Mouse (Mus musculus): ENCODE measurements around the gene Nme7. TPM values are rescaled to one million over a fixed set of nuclear protein-coding genes. Genes with fewer than 3 reads are reported as not detected.
A peak's percentile ranks its signal among the peaks of the same experiment; 100 is the strongest.

Gene Nme7
- polyA plus RNA-seq, 1 experiment from 2014 or later = 33.1 TPM

DNA sequence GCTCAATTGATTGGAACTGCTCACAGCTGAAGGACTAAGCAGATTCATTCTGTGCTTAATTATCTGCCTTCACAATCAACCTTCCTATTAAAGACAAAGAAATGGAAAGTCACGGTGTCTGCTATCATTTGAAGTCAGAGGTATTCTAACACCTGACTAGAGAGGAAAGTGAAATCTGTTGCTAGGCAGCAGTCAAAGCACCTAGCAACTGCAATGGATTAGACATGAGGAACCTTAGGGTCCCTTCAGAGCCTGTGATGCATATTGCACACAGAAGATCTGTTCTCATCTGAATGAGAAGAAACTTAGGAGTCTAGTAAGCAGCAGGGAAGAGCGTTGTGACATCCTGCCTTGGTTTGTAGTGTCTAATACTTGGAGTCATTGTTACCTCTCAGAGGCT is 58.1 kb downstream of the Nme7 start:
- no peak overlapping the region for H3K9ac ChIP-seq (replicated peaks)
- no peak; the same call in 1 of the 2 replicates for ATAC-seq (ENCODE audit: low FRiP score)
- 30% methylated on average over 2 of the region's 2 CpGs for WGBS
- H3K9me3 ChIP-seq (replicated peaks) = no peaks in the 10 kb centered on the region
- H3K27ac ChIP-seq (replicated peaks) = no peak overlapping the region
- peaks cover 9% of the 10 kb centered on the region for H3K4me1 ChIP-seq
- H3K36me3 ChIP-seq = peaks cover 5% of the 10 kb centered on the region; the same call in 1 of the 2 replicates
- no peak overlapping the region for H3K4me3 ChIP-seq (replicated peaks)
- no peaks in the 10 kb centered on the region for H3K27me3 ChIP-seq (replicated peaks)
- H3K4me2 ChIP-seq = no peak overlapping the region

- peak; percentile 86 for ATAC-seq (ENCODE audit: low FRiP score)
- Histone ChIP-seq H3K9me3 (replicated peaks) (no peaks in the 10 kb centered on the region), H3K4me2 (no peak overlapping the region), H3K27me3 (replicated peaks) (no peaks in the 10 kb centered on the region), H3K4me3 (replicated peaks) (no peak overlapping the region), H3K36me3 (peaks cover 5% of the 10 kb centered on the region; the same call in 1 of the 2 replicates), H3K9ac (replicated peaks) (no peak overlapping the region), H3K27ac (replicated peaks) (no peak overlapping the region), H3K4me1 (peaks cover 9% of the 10 kb centered on the region)
- 75% methylated on average over 12 of the region's 12 CpGs for WGBS
Measured at GRCm38 (mm10) chr1:164366156-164367128, 62.5 kb downstream of the Nme7 start.

- no peak overlapping the region for H3K9ac ChIP-seq (replicated peaks)
- H3K27ac ChIP-seq (replicated peaks) = no peak overlapping the region
- WGBS = 85% methylated on average over 4 of the region's 4 CpGs
- no peaks in the 10 kb centered on the region for H3K9me3 ChIP-seq (replicated peaks)
- ATAC-seq (ENCODE audit: low FRiP score) = no peak
- H3K4me3 ChIP-seq (replicated peaks) = no peak overlapping the region
- H3K36me3 ChIP-seq = peaks cover 5% of the 10 kb centered on the region; the same call in 1 of the 2 replicates
- no peaks in the 10 kb centered on the region for H3K27me3 ChIP-seq (replicated peaks)
- H3K4me1 ChIP-seq = no peaks in the 10 kb centered on the region
- H3K4me2 ChIP-seq = no peak overlapping the region
Measured at GRCm38 (mm10) chr1:164368152-164368551, 64.2 kb downstream of the Nme7 start.

GRCm38 (mm10) chr1:164369781-164370180 is 65.9 kb downstream of the Nme7 start:
- no peak for ATAC-seq (ENCODE audit: low FRiP score)
- H3K27ac ChIP-seq (replicated peaks) = no peak overlapping the region
- 95% methylated on average over 2 of the region's 2 CpGs for WGBS
- no peak overlapping the region for H3K4me3 ChIP-seq (replicated peaks)
- no peaks in the 10 kb centered on the region; the same call in 1 of the 2 replicates for H3K4me1 ChIP-seq
- peaks cover 3% of the 10 kb centered on the region; the same call in 1 of the 2 replicates for H3K36me3 ChIP-seq
- no peaks in the 10 kb centered on the region for H3K27me3 ChIP-seq (replicated peaks)
- no peaks in the 10 kb centered on the region for H3K9me3 ChIP-seq (replicated peaks)
- H3K9ac ChIP-seq (replicated peaks) = no peak overlapping the region
- H3K4me2 ChIP-seq = no peak overlapping the region

DNA sequence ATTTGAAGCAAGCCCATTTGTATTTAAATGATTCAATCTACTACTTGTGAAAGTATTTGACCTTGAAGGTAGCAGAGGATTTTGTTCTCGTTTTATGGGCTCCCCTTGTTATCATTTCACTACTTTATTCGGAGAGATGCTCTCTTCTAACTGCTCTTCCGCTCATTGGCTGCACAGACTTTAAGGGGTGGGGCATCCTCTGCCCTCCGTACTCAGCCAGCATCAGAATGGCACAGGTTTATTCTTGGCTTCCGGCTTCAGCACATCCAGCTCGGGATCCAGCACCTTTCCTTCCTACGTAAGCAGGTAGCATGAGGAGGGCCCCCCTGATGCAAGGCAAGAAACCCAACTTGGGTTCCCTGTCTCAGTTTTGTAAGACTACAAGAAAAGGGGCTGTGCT is 69.1 kb downstream of the Nme7 start:
- Histone ChIP-seq H3K9ac (replicated peaks) (no peak overlapping the region), H3K27me3 (replicated peaks) (no peaks in the 10 kb centered on the region), H3K4me3 (replicated peaks) (no peak overlapping the region), H3K9me3 (replicated peaks) (no peaks in the 10 kb centered on the region), H3K4me1 (no peaks in the 10 kb centered on the region; the same call in 1 of the 2 replicates), H3K27ac (replicated peaks) (peak overlapping the region; percentile 33; the same call in 1 of the 2 replicates), H3K4me2 (no peak overlapping the region), H3K36me3 (no peaks in the 10 kb centered on the region)
- no peak for ATAC-seq (ENCODE audit: low FRiP score)
- WGBS = 83% methylated on average over 7 of the region's 7 CpGs

DNA sequence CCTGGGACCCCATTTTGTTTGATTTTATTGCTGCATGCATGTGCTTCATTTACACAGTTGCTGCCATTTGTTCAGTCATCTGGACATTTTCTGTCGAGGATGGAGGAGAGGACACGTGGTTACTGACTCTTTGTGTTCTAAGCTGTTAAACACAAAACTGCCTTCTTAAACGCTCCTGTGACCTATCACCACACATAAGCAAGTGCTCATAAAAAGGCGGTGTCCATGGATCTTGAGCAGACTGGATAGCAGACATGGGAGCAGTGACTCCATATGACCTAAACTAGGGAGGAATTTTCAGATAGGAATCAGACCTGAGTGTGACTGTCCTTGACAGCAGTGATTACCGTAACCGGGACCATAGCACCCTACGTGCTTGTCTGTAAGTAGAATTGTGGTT is 70.1 kb downstream of the Nme7 start:
- Histone ChIP-seq H3K27ac (replicated peaks) (0 out of 2 replicates have a peak overlapping the region, but pooled peaks have one; percentile 33), H3K9me3 (replicated peaks) (no peaks in the 10 kb centered on the region), H3K27me3 (replicated peaks) (no peaks in the 10 kb centered on the region), H3K4me2 (no peak overlapping the region), H3K4me1 (no peaks in the 10 kb centered on the region; the same call in 1 of the 2 replicates), H3K4me3 (replicated peaks) (no peak overlapping the region), H3K36me3 (no peaks in the 10 kb centered on the region), H3K9ac (replicated peaks) (no peak overlapping the region)
- 51% methylated on average over 7 of the region's 7 CpGs for WGBS
- ATAC-seq (ENCODE audit: low FRiP score) = peak; percentile 54

DNA sequence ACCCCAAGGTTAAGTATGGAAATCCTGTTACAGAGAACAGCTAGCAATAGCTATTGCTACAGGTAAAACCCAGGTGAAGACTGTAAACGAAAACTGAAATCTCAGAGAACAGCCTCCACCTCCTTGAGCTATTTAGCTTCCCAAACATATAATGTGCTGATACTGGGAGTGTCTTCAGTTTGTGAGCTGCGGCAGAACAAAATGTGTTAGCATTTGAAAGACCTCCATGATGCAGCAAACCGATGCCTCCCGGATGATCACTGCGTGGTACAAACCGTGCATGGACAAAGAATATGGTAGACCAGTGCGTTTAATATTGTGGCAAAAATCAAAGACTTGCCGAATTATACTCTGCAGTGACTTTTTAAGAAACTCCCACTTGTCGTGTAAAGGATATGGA is 71.7 kb downstream of the Nme7 start:
- Histone ChIP-seq H3K4me1 (peaks cover 2% of the 10 kb centered on the region; the same call in 1 of the 2 replicates), H3K4me2 (no peak overlapping the region), H3K27me3 (replicated peaks) (no peaks in the 10 kb centered on the region), H3K9me3 (replicated peaks) (no peaks in the 10 kb centered on the region), H3K27ac (replicated peaks) (no peak overlapping the region), H3K9ac (replicated peaks) (no peak overlapping the region), H3K36me3 (no peaks in the 10 kb centered on the region), H3K4me3 (replicated peaks) (no peak overlapping the region)
- WGBS = 96% methylated on average over 9 of the region's 9 CpGs
- ATAC-seq (ENCODE audit: low FRiP score) = no peak

DNA sequence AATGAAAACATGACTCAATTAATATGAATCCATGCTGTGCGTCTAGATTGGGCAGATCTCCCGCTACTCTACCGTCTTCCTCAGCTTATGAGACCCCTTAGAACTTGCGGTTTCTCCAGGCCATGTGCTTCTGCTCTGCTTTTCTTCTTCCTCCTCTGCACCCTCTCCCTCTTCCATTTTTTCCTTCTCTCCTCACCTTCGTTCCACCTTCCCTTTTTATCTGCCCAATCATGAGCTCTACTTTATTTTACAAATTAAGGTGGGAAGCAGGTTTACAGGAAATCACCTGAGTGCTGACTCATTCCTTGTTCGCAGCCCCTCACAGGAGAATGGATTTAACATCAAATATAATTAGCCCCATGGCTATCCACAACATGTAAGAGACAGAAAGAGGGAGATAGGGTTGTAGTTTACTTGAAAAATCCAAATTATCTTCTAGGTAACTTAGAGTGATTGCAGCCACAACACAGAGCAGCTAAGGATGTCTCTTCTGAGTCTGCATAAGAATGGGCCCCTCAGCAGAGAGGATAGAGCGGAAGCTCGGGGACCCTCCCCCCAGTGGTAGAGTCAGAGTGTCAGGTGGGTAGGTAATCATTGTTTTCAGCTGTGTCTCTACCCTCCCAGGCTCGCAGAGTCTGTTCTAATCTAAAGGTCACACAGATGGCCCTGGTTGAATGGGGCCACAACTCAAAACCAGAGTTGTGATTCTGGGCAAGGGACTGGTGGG is 73.0 kb downstream of the Nme7 start:
- 75% methylated on average over 9 of the region's 9 CpGs for WGBS
- Histone ChIP-seq H3K27ac (replicated peaks) (no peak overlapping the region), H3K4me3 (replicated peaks) (no peak overlapping the region), H3K4me1 (peaks cover 2% of the 10 kb centered on the region; the same call in 1 of the 2 replicates), H3K9me3 (replicated peaks) (no peaks in the 10 kb centered on the region), H3K9ac (replicated peaks) (no peak overlapping the region), H3K4me2 (no peak overlapping the region), H3K36me3 (0 out of 2 replicates have a peak, but pooled peaks cover 4% of the 10 kb centered on the region), H3K27me3 (replicated peaks) (no peaks in the 10 kb centered on the region)
- ATAC-seq (ENCODE audit: low FRiP score) = no peak

DNA sequence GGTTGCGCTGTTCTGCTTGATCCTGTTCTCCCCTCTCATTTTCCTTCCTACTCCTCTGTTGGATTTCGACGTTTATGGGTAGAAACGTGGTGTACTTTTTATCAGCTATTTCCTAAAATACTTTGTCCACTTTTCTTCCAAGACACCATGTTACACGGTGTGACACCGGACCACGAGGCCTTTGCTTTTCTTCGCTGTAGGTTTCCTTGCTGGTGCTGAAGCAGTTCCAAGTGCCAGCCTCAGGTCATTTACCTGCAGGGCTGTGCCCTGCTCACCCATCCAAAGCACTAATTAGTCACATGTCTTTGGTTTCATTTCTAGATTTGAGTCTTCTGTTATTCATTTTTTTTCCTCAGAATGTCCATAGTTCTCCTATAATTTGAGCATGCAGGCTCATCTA is 79.7 kb downstream of the Nme7 start:
- Histone ChIP-seq H3K36me3 (peaks cover 4% of the 10 kb centered on the region; the same call in 1 of the 2 replicates), H3K4me2 (no peak overlapping the region), H3K9ac (replicated peaks) (no peak overlapping the region), H3K4me3 (replicated peaks) (no peak overlapping the region), H3K27ac (replicated peaks) (no peak overlapping the region), H3K4me1 (0 out of 2 replicates have a peak, but pooled peaks cover 2% of the 10 kb centered on the region), H3K9me3 (replicated peaks) (no peaks in the 10 kb centered on the region), H3K27me3 (replicated peaks) (no peaks in the 10 kb centered on the region)
- ATAC-seq (ENCODE audit: low FRiP score) = no peak
- 90% methylated on average over 8 of the region's 8 CpGs for WGBS

- WGBS = 97% methylated on average over 10 of the region's 10 CpGs
Measured at GRCm38 (mm10) chr1:164384354-164384753, 80.4 kb downstream of the Nme7 start.

DNA sequence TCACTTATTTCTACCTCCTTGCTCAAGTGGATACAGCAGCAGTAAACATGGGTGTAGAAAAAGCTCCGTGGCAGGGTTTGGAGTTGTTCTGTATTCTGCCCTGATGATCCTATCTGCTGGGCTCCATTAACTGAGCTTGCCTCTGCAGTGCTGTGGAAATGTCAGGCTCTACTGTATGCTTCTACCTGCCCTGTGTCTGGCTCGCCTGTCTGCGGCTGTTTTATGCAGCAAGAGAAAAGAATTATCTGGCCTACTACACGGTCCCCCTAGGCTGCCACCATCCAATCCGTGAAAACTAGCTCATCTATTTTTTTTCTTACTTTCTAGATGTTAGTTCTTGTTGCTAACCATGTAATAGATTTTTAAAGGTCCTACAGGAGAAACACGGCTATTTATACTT is 81.1 kb downstream of the Nme7 start:
- ATAC-seq (ENCODE audit: low FRiP score) = no peak

More at GRCm38 (mm10) chr1:164384354-164384753, 80.4 kb downstream of the Nme7 start:
- ATAC-seq (ENCODE audit: low FRiP score) = no peak
- no peaks in the 10 kb centered on the region for H3K9me3 ChIP-seq (replicated peaks)
- no peak overlapping the region for H3K4me2 ChIP-seq
- no peak overlapping the region for H3K4me3 ChIP-seq (replicated peaks)
- 0 out of 2 replicates have a peak, but pooled peaks cover 1% of the 10 kb centered on the region for H3K4me1 ChIP-seq
- H3K9ac ChIP-seq (replicated peaks) = no peak overlapping the region
- no peaks in the 10 kb centered on the region for H3K27me3 ChIP-seq (replicated peaks)
- H3K36me3 ChIP-seq = peaks cover 4% of the 10 kb centered on the region; the same call in 1 of the 2 replicates
- no peak overlapping the region for H3K27ac ChIP-seq (replicated peaks)

More for the DNA sequence above, 81.1 kb downstream of the Nme7 start:
- Histone ChIP-seq H3K4me2 (no peak overlapping the region), H3K27ac (replicated peaks) (no peak overlapping the region), H3K4me1 (no peaks in the 10 kb centered on the region), H3K4me3 (replicated peaks) (no peak overlapping the region), H3K27me3 (replicated peaks) (no peaks in the 10 kb centered on the region), H3K9ac (replicated peaks) (no peak overlapping the region), H3K36me3 (peaks cover 4% of the 10 kb centered on the region; the same call in 1 of the 2 replicates), H3K9me3 (replicated peaks) (no peaks in the 10 kb centered on the region)
- WGBS = 83% methylated on average over 6 of the region's 6 CpGs

Measured in neural tube, embryonic 15.5 days (tissue).